Mouse (Mus musculus): ENCODE data around the gene Cldn20. TPM values are rescaled to one million over a fixed set of nuclear protein-coding genes. Genes with fewer than 3 reads are reported as not detected.

The Cldn20 gene
- not detected in 2 replicates for polyA plus RNA-seq (2016; fragmentation: Nextera tagmentation; extraction: Ambion mirVana)

DNA sequence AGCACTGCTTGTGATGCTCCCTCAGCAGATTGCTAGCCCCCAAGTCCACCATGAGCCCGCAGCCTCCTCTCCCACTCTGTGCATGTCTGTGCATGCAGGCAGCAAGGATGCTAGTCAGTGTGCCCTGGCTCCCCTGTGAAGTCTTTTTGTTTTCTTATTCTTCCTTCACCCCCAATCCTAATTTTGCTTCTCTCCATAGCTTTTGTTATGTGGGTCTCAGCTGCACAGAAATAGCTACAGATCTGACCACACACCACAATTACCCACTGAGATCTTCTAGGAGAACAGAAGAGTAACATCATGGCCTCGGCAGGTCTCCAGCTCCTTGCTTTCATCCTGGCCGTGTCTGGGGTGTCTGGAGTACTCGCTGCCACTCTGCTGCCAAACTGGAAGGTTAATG, at the start of gene Cldn20:
Cldn20 (plus strand) TSS at position 301 of the 400 bp plus-strand sequence.
- Histone ChIP-seq H3K4me2 (replicated peaks) (no peak within 1 kb of the TSS), H3K36me3 (no peaks in the 10 kb centered on the region), H3K27ac (replicated peaks) (no peak within 1 kb of the TSS), H3K27me3 (no peaks in the 10 kb centered on the region), H3K9me3 (no peaks in the 10 kb centered on the region), H3K9ac (replicated peaks) (no peak within 1 kb of the TSS), H3K4me3 (no peak within 1 kb of the TSS), H3K4me1 (no peaks in the 10 kb centered on the region)
- no peak for ATAC-seq (ENCODE audit: low FRiP score, low read depth)
- 83% methylated on average over 4 of the region's 4 CpGs for WGBS

DNA sequence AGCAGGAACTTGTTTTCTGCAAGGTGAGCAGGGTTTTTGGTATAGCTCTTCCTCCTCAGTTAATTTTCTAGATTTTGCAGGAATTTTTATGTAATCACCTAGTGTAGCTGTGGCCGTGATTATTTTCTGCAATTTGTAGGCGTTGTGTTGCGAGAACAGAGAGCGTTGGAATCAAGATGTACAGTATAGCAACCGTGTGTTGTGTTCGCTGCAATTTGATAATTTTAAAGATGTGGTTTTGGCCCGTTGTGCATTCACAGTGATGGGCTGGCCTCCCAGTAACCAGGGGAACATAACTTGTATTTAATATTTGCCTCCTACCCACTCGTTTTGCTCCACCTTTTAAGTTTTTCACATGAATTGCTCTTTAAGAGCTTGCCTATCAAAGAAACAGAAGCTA, 49.3 kb upstream of the Cldn20 start:
- Histone ChIP-seq H3K36me3 (no peaks in the 10 kb centered on the region), H3K9me3 (no peaks in the 10 kb centered on the region), H3K27ac (replicated peaks) (no peak overlapping the region), H3K27me3 (no peaks in the 10 kb centered on the region), H3K4me1 (peaks cover 7% of the 10 kb centered on the region; the same call in 1 of the 2 replicates), H3K4me3 (no peak overlapping the region), H3K9ac (replicated peaks) (no peak overlapping the region), H3K4me2 (replicated peaks) (no peak overlapping the region)
- WGBS: 92% methylated on average over 8 of the region's 8 CpGs
- no peak for ATAC-seq (ENCODE audit: low FRiP score, low read depth)

DNA sequence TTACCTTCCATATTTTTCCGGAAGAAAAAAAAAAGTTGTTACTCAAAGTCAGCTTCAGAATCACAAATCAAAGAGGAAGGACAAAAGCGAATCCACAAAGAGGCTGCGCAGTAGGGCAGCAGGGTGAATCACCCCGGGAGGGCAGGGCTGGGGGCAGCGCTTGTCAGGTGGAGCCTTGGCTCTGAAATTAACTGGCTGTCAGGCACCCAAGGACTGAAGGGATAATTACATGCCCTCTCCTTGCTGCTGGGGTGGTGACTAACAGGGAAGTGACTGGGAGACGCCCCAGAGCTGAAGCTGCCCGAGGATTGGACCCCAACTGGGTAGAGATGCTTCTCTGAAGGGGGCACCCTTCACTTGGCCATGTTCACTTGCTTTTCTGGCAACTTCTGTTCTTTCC, 46.5 kb upstream of the Cldn20 start:
- WGBS: 66% methylated on average over 7 of the region's 7 CpGs
- peaks cover 7% of the 10 kb centered on the region; the same call in 1 of the 2 replicates for H3K4me1 ChIP-seq
- H3K27ac ChIP-seq (replicated peaks): no peak overlapping the region
- H3K4me3 ChIP-seq: no peak overlapping the region
- no peak overlapping the region for H3K9ac ChIP-seq (replicated peaks)
- H3K4me2 ChIP-seq (replicated peaks): no peak overlapping the region
- no peaks in the 10 kb centered on the region for H3K9me3 ChIP-seq
- no peak for ATAC-seq (ENCODE audit: low FRiP score, low read depth)
- H3K27me3 ChIP-seq: no peaks in the 10 kb centered on the region
- no peaks in the 10 kb centered on the region for H3K36me3 ChIP-seq

DNA sequence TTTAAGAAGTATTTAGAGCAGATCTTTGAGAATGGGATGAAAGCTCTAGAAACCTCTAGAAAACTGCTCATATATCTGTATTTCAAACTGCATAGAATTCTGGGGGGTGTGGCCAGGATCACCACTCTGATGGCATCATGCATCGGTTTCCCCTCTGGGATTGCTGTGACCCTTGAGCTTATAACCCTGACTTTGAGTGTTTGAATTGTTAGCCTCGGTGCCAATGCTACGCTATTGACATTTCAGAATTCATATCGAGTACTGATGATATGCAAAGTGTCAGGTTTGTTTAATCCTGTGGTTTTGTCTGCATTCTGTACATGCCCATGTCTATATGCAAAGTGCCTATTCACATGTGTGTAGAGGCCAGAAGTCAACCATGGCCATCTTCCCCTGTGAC, 45.1 kb upstream of the Cldn20 start:
- Histone ChIP-seq H3K27me3 (no peaks in the 10 kb centered on the region), H3K4me3 (no peak overlapping the region), H3K9me3 (no peaks in the 10 kb centered on the region), H3K4me2 (replicated peaks) (no peak overlapping the region), H3K36me3 (no peaks in the 10 kb centered on the region), H3K27ac (replicated peaks) (no peak overlapping the region), H3K9ac (replicated peaks) (no peak overlapping the region), H3K4me1 (peaks cover under 1% of the 10 kb centered on the region; the same call in 1 of the 2 replicates)
- 91% methylated on average over 4 of the region's 4 CpGs for WGBS
- no peak for ATAC-seq (ENCODE audit: low FRiP score, low read depth)

DNA sequence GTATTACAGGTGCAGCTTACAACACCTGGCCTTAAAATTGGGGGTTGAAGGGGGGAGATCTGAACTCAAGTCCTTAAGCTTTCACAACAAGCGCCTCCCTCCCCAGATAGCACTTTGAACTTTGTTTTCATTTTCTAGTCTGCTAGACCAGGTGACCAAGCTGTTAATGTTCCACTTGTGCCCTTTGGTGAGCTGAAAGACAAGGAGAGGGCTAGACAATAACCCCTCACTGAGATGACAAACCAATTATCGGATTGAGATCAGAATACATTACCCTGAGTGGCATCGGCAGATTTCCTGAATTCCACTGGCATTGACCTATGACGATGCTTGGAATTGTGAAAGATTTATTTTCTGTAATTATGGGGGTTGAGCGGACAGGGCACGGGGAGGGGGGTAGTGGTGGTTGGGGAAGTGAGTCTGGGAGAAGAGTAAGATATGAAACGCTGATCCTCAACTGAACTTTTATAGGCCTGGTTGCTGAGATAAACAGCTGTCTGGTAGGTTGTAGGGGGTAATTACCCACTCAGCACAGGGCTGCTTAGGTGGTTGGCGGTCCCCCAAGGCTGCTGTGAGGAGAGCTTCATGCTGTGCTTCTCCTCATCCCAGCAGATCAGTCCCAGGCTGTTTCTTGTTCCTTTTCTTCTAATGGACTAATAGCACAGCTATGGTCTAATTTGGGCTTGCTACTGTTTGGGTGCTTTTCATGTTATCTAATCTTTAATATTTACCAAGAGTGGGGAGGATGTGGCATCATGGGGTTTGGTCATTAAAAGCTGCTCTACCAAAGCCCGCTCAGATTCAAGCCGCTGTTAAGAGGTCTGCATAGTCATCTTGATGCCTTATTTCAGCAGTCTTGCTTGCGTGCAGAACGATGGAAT, 44.4 kb upstream of the Cldn20 start:
- ATAC-seq (ENCODE audit: low FRiP score, low read depth): no peak
- Histone ChIP-seq H3K9me3 (no peaks in the 10 kb centered on the region), H3K27me3 (no peaks in the 10 kb centered on the region), H3K4me1 (no peaks in the 10 kb centered on the region; the same call in 1 of the 2 replicates), H3K9ac (replicated peaks) (no peak overlapping the region), H3K36me3 (no peaks in the 10 kb centered on the region), H3K27ac (replicated peaks) (no peak overlapping the region), H3K4me2 (replicated peaks) (no peak overlapping the region), H3K4me3 (no peak overlapping the region)
- WGBS: 80% methylated on average over 12 of the region's 12 CpGs

DNA sequence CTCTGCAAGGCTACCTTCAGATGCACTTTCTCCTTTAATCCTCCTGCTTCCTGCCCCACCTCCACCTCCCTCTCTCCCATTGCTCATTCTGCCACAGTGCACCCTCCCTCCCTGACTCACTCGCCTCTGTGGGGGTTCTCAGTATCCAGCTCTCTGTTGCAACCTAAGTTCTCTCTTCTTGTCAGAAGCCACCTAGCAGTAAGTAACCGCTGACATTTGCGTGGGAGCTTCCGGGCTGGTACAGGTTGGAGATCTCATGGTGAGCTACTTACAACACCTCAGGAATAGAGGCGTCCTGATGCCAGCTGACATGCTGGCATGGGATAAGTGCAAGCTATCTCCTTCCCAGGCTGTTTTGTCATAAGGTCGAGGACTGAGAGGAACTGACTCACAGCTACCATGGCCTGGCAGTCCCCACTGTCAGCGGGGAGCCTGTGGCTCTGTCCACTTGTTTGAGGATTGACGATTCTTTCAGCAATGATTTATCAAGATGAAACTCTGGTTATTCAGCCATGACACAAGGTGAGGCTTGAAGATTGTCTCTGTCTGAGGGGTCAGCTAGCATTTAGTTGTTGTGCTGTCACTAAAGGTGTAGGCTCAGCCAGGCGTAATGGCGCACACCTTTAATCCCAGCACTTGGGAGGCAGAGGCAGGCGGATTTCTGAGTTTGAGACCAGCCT, 42.0 kb upstream of the Cldn20 start:
- H3K9me3 ChIP-seq: no peaks in the 10 kb centered on the region
- H3K4me3 ChIP-seq: no peak overlapping the region
- no peaks in the 10 kb centered on the region; the same call in 1 of the 2 replicates for H3K4me1 ChIP-seq
- no peak overlapping the region for H3K27ac ChIP-seq (replicated peaks)
- no peak for ATAC-seq (ENCODE audit: low FRiP score, low read depth)
- no peaks in the 10 kb centered on the region for H3K36me3 ChIP-seq
- H3K9ac ChIP-seq (replicated peaks): no peak overlapping the region
- 82% methylated on average over 11 of the region's 11 CpGs for WGBS
- H3K4me2 ChIP-seq (replicated peaks): no peak overlapping the region
- H3K27me3 ChIP-seq: no peaks in the 10 kb centered on the region

DNA sequence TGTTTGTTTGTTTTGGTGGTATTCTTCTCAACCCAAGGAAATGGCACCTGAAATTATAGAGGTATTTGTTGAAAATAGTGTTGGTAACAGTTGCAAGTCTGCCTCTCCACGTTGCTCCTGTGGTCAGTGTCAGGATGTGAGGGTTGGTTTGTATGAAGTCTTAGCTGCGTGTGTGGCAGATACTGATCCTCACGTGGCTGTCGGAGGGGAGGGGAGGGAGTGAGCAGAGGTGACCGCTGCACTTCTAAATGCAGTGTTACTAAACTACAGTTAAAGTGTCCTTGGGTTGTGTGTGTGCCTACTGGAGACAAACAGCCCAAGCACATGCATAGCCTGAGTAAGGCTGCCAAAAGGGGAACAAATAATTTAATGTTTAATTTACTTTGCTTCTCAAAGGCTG, 41.3 kb upstream of the Cldn20 start:
- Histone ChIP-seq H3K4me2 (replicated peaks) (no peak overlapping the region), H3K4me1 (no peaks in the 10 kb centered on the region; the same call in 1 of the 2 replicates), H3K27ac (replicated peaks) (no peak overlapping the region), H3K9me3 (no peaks in the 10 kb centered on the region), H3K4me3 (no peak overlapping the region), H3K27me3 (no peaks in the 10 kb centered on the region), H3K36me3 (no peaks in the 10 kb centered on the region), H3K9ac (replicated peaks) (no peak overlapping the region)
- no peak for ATAC-seq (ENCODE audit: low FRiP score, low read depth)
- WGBS: 75% methylated on average over 5 of the region's 5 CpGs

DNA sequence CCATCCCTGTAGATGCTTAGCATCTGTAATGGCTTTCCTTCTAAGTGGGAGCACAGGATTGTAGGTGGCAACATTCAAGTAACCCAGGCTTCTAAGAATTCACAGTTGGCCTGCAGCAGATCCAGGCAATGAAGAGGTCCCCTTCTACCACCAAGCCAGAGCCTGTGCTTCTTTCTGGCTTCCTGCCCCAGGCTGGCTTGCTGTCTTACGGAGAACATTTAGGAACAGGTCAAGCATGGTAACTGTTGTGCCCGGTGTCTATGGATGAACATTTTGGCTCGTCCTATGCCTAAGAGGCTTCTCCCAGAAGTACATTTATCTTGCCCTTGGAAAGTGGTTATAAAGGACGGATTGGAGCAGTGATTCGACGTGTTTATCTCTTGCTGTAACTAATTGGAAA, 40.7 kb upstream of the Cldn20 start:
- Histone ChIP-seq H3K27ac (replicated peaks) (no peak overlapping the region), H3K4me3 (no peak overlapping the region), H3K36me3 (no peaks in the 10 kb centered on the region), H3K27me3 (no peaks in the 10 kb centered on the region), H3K4me1 (no peaks in the 10 kb centered on the region; the same call in 1 of the 2 replicates), H3K4me2 (replicated peaks) (no peak overlapping the region), H3K9ac (replicated peaks) (no peak overlapping the region), H3K9me3 (no peaks in the 10 kb centered on the region)
- 88% methylated on average over 6 of the region's 6 CpGs for WGBS
- ATAC-seq (ENCODE audit: low FRiP score, low read depth): no peak

DNA sequence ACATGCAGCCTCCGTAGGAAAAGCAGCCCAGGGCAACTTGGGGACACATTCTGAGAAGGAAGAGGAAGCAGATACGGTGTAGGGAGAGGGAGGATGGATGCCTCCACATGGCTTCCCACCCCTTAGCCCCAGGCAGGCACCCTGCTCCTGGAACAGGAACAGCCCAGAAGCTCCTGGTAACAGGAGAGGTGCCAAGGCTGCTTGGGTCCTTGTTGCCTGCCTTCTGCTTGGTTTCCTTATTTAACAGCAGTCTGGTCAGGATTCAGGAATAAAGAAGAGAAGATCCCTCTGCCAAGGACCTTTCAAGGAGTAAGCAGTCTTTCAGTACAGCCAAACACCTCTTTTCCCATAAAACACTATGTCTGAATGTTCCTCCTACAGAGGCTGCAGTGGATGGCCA, 36.8 kb upstream of the Cldn20 start:
- Histone ChIP-seq H3K4me3 (no peak overlapping the region), H3K4me2 (replicated peaks) (no peak overlapping the region), H3K9ac (replicated peaks) (no peak overlapping the region), H3K4me1 (no peaks in the 10 kb centered on the region), H3K27ac (replicated peaks) (no peak overlapping the region), H3K9me3 (no peaks in the 10 kb centered on the region), H3K36me3 (no peaks in the 10 kb centered on the region), H3K27me3 (no peaks in the 10 kb centered on the region)
- WGBS: 77% methylated on average over 2 of the region's 2 CpGs
- no peak for ATAC-seq (ENCODE audit: low FRiP score, low read depth)

DNA sequence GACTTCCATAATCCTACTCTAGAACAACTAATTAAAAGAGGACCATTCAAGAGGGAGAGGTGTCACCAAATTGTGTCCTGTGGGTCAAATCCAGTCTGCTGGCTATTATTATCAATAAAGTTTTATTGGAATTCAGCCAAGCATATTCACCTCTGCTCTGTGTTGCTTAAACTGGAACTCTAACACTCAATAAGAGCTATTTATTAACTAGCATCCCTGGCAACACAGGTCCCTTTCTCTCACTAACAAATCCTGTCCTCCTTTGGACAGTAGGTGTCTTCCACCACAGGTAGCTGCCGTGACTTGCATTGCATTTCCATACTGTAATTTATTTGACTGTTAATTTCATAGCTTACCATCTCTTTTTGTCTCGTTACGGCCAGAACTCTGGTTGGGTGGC, 36.3 kb upstream of the Cldn20 start:
- no peak overlapping the region for H3K9ac ChIP-seq (replicated peaks)
- H3K4me2 ChIP-seq (replicated peaks): no peak overlapping the region
- no peak overlapping the region for H3K4me3 ChIP-seq
- no peak for ATAC-seq (ENCODE audit: low FRiP score, low read depth)
- H3K27ac ChIP-seq (replicated peaks): no peak overlapping the region
- no peaks in the 10 kb centered on the region for H3K4me1 ChIP-seq
- no peaks in the 10 kb centered on the region for H3K36me3 ChIP-seq
- WGBS: 91% methylated on average over 3 of the region's 3 CpGs
- no peaks in the 10 kb centered on the region for H3K27me3 ChIP-seq
- H3K9me3 ChIP-seq: no peaks in the 10 kb centered on the region

DNA sequence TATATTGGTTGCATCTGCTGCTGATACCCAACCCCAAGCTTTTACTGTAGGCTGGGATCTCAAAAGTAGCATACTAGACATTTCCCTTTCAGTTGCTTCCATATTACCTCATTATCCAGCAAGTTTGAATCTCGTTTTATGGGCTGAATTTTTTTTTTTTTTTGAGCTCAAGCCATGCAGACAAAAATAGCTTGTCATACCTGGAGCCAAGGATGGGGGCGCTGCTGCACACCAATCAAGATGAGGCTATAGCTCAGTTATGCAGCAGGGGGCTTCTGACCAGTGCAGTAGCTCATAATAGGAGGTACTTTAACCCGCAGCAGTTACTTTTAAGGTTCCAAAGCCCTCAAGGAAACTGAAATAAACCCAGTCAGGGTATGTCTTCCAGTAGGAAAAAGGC, 34.3 kb upstream of the Cldn20 start:
- no peaks in the 10 kb centered on the region for H3K27me3 ChIP-seq
- H3K4me1 ChIP-seq: no peaks in the 10 kb centered on the region
- no peak for ATAC-seq (ENCODE audit: low FRiP score, low read depth)
- WGBS: 29% methylated on average over 3 of the region's 3 CpGs
- H3K27ac ChIP-seq (replicated peaks): no peak overlapping the region
- H3K4me3 ChIP-seq: no peak overlapping the region
- no peak overlapping the region for H3K9ac ChIP-seq (replicated peaks)
- H3K9me3 ChIP-seq: no peaks in the 10 kb centered on the region
- no peak overlapping the region for H3K4me2 ChIP-seq (replicated peaks)
- no peaks in the 10 kb centered on the region for H3K36me3 ChIP-seq

DNA sequence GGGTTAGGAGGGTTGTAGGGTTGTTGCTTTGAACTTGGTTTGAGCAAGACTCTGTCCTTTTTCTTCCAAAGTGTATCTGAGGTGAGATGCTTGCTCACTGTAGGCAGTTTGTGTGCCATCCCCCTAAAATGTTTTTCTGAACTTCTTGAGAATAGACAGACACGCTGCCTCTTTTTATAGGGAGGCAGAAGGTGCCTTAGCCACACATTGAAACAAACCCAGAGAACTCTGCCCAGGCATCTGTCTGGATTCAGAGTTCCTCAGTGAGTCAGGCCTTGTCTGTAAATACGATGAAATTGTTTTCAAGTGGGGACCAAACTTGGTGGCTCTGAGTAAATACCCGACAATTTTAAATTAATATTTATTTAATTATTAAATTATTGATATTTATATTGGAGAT, 33.8 kb upstream of the Cldn20 start:
- Histone ChIP-seq H3K27me3 (no peaks in the 10 kb centered on the region), H3K9ac (replicated peaks) (no peak overlapping the region), H3K36me3 (no peaks in the 10 kb centered on the region), H3K4me1 (no peaks in the 10 kb centered on the region), H3K9me3 (no peaks in the 10 kb centered on the region), H3K4me3 (no peak overlapping the region), H3K27ac (replicated peaks) (no peak overlapping the region), H3K4me2 (replicated peaks) (no peak overlapping the region)
- 94% methylated on average over 3 of the region's 3 CpGs for WGBS
- ATAC-seq (ENCODE audit: low FRiP score, low read depth): no peak
